Mouse (Mus musculus): Measurements from ENCODE around the gene Ucp2.

Gene Ucp2

DNA sequence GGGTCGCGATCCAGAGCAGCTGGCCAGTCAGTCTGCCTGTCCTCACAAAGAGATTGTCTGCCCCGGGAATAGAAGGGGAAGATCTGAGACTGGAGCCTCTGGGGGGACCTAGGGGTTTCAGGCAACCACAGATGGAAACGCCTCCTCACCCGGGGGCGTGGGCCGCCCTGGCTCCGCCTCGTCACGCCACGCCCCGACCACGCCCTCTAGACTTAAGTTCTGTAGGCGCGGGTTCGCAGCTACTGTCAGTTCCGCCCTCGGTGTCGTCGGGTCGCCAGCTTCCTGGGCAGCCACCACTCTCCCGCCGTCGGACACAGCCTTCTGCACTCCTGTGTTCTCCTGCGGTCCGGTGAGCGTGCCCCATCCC lies at the start of gene Ucp2:
Gene Ucp2, plus strand, starts transcription at position 221 of the 367 bp plus-strand sequence.
- DNase-seq (ENCODE audit: extremely low spot score) = peak; percentile 81

DNA sequence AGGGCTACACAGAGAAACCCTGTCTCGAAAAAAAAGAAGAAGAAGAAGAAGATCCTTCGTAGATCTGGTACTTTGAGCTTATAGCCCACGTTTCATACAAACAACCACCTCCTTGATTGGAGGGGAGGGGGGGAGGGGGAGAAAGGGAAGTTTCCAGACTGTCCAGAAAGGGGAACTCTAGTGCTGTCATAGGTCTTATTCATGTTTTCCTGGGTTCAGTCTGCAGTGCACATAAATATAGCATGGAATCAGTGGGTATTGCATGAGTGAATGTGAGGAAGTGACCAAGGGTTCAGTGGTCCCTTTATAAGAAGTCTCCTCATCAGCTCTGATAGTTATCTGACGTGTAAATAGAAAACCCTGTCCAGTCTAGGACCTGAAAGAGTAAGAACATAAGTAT lies 49.4 kb upstream of the Ucp2 start:
- no peak for DNase-seq (ENCODE audit: extremely low spot score)

DNA sequence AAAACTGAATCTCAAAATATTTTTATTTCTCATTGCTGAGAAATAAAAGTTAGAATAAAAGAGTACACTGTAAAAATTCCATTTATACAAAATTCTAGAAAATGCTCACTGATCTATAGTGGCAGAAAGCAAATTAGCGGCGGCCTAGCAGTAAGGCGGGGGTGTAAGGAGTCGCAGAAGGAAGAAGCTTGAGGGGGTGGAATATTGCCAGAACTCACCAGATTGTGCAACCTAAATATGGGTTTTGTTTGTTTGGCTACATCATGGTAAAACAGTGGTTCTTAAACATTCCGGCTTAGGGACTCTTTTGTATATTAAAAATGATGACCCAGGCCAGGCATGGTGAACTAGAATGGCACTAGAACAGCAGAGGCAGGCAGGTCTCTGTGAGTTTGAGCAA lies 46.9 kb upstream of the Ucp2 start:
- no peak for DNase-seq (ENCODE audit: extremely low spot score)

DNA sequence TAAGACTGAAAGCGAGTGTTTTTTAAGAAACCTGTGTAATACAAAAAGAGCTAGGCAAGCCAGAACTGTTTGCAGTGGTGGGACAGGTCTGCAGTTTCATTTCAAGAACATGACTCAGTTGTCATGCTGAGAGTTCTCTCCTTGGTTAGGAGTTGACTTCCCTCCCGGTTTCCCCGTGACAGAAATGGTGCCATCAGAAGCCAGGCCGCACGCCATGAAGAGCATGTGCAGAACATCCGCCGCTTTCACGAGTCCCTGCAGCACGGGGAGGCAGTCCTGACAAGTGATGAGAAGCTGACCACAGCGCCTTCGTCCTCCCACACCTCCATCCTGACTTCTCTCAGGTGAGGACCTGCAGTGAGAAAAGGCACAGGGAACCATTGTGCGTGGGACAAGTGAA lies 44.6 kb upstream of the Ucp2 start:
- no peak for DNase-seq (ENCODE audit: extremely low spot score)

- DNase-seq (ENCODE audit: extremely low spot score) = no peak
These were observed 44.2 kb upstream of the Ucp2 start for GRCm38 (mm10) chr7:100448985-100449384.

DNA sequence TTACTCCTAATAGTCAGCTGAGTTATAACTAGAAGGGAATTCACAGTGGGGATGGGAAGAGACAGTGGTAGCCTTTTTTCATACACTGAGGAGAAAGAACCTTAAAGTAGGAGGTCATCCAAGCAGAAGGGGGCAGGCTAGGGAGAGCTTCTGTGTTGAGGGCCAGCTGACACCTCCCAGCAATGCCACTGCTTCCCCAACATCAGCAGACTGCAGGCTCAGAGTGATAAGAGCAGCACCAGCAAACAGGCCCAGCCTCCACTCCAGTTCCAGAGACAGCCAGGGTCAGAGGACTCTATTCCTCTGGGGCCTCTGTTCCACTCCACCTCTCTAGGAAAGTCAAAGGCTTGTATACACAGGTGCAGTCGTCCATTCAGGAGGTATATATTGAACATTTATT lies 35.0 kb upstream of the Ucp2 start:
- no peak for DNase-seq (ENCODE audit: extremely low spot score)

- no peak for DNase-seq (ENCODE audit: extremely low spot score)
These were observed 33.3 kb upstream of the Ucp2 start for GRCm38 (mm10) chr7:100459862-100460261.

DNA sequence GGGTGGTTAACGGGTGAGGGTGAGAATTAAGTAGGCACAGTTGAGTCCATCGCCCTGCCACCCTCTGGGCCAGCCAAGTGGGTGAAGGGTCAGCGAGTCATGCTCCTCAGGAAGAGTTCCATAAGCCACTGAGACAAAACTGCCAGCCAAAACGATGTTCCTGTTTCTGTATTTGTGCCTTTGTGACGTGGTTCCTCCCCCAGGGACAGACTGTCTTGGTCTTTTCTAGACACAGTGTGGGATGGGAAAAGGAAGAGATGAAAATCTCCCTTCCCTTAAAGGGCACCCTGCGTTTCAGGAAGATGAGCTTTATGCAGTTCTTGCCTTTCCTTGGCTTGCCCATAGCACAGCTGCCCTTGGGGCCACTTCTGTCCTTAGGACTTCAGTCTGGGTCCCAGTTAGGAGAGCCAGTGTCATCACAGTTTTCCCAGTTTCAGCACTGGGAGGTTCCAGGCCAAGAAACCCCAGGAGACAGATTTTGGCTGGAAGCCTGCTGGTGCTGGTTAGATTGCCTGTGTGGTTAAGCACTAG lies 31.5 kb upstream of the Ucp2 start:
- DNase-seq (ENCODE audit: extremely low spot score) = no peak

- DNase-seq (ENCODE audit: extremely low spot score) = no peak
These were observed 29.9 kb upstream of the Ucp2 start for GRCm38 (mm10) chr7:100463194-100463593.

- DNase-seq (ENCODE audit: extremely low spot score) = no peak
These were observed 29.4 kb upstream of the Ucp2 start for GRCm38 (mm10) chr7:100463757-100464156.

DNA sequence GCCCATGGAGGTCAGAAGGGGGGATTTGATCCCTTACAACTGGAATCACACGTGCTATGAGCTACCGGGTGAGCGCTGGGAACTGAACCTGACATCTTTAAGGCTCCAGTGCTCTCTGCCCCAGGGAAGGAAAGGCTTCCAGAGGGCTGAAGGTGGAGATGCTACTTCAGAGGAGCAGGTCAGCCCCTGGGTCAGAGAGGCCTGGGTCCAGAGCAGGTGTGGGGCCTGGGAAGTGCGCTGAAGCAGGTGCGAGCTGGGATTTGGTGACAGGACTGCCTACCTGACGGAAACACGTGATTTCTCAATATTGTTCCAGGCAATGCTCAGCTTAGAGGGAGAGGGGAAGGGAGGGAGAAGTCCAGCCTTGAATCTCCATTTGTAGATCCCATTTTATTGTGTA lies 28.9 kb upstream of the Ucp2 start:
- no peak for DNase-seq (ENCODE audit: extremely low spot score)

DNA sequence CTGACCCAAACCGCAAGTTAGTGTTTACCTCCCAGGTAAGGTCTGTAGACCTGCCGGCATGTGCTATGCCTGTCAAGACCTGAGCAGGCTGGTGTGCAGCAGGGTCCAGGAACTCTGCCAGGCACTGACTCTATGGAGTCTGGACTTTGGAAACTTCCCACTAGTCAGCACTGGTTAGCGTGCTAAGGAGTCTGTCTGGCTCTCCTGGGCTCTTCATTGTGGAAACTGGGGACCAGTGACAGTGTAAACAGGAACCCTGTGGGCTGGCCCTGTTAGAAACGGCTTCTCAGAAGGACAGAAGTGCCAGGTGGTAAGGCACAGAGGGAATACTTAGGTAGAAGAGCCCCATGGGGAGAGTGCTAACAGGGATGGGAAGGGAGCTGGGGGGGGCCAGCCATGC lies 27.9 kb upstream of the Ucp2 start:
- no peak for DNase-seq (ENCODE audit: extremely low spot score)

DNA sequence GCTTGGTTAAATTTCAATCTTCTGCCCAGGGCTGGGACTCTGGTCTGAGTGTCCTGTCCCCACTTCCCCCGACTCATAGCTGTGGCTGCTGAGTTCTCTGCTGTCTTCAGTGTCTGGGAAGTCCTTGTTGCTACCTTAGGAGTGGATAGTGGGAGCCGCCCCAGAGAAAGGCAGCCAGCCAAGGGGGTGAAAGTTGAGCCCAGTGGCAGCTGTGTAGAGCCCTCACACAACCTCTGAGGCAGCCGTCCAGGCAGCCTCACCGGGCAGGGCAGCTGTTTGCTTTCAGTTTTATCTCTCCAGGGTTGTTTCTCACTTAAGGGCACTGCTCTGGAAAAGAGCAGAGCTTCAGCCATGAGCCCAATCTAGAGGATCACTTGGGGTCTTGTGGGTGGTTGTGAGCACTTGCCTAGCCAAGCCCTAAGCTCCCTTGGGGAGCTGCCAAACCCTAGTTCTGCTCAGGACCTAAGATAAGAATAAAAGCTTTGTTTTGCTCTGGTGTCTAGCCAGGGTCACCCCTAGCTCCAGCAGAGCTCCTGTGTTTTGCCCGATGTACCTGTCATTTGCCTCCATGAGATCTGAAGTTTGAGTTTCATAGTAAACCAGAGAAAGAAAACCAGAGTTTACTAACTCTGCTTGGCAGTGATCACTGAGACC lies 27.4 kb upstream of the Ucp2 start:
- no peak for DNase-seq (ENCODE audit: extremely low spot score)

GRCm38 (mm10) chr7:100466781-100467510 lies 26.2 kb upstream of the Ucp2 start:
- DNase-seq (ENCODE audit: extremely low spot score) = no peak

DNA sequence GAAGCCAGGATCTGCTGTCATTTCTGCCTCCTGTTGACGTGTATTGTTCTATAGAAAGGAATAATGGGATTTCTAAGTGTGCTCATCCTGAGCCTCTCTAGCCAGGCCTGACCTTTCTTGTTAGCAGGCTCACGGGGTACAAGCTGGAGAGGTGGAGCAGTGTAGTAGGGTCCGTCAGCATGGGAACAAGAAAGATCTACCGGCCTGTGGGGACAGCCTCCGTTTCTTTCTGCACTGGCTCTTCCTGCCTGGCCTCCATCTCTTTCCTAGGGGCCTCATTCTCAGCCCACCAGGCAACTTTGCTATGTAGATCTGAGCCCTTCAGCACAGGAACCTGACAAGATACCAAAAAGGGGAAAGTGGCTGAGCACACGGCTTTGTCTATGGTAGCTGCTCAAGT lies 24.4 kb upstream of the Ucp2 start:
- DNase-seq (ENCODE audit: extremely low spot score) = no peak

GRCm38 (mm10) chr7:100469502-100469901 lies 23.6 kb upstream of the Ucp2 start:
- DNase-seq (ENCODE audit: extremely low spot score) = no peak

GRCm38 (mm10) chr7:100470796-100471406 lies 22.2 kb upstream of the Ucp2 start:
- no peak for DNase-seq (ENCODE audit: extremely low spot score)

DNA sequence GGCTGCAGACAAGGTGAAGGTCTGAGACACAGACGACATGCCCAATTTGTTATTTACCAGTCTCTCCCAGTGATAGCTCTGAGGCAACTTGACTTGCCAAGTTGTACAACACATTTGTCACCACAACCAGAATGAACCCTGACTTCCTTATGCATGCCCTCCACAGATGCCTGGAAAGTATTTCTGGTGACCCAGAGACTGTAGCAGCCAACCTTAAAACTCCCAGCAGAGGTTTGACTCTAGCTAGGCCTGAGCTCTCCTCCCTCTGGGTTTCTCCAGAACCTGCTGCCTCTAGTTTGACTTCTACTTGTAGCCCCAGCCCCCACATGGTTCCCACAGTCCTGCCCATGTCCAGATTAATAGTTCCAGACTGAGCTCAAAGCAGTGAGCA lies 21.7 kb upstream of the Ucp2 start:
- DNase-seq (ENCODE audit: extremely low spot score) = no peak

DNA sequence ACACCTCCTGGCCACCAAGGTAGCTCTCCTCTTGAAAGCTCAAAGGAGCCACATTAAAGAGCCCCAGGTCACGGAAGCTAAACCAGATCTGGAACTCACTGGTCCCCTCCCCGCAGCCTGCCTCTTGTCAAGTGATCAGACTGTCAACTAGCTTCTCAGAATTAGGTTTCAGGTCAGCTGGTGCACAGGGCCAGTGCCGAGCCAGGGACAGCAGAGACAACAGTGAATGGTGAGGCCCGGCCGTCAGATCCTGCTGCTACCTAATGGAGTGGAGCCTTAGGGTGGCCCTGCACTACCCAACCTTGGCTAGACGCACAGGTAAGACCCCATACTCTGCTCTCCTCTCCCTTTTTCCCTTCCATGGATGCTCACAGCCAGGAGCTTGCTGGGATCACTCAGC lies 20.4 kb upstream of the Ucp2 start, which contains the start of gene Ucp3:
Gene Ucp3, plus strand, starts transcription at position 214 of the 400 bp plus-strand sequence.
- DNase-seq (ENCODE audit: extremely low spot score) = no peak

DNA sequence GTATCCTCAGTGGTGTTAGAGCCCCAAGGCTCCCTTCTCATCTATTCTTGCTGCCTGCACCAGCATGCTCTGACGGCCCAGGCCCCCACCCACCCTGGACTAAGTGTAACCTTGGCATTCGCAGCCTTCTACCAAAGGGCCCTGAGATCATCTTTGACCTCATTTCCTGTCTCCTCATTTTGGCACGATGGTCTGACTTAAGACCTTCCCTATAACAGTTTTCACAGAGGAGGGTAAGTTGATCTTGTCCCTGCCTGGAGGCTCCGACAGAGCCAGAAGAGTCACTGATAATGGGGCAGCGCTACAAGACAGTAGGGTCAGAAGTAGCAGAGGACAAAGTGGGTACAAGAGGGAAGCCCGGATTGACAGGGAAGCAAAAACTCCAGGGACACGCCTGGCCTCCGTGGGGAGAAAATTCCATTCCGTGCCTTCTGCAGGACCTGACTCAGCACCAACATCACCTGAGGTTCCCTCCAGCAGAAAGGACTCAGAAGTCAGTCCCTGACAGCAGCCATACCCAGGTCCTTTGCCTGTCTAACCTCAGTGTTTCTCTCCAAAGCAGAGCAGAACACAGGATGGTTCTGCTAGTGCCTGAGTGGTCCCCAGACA lies 19.2 kb upstream of the Ucp2 start:
- DNase-seq (ENCODE audit: extremely low spot score) = no peak

DNA sequence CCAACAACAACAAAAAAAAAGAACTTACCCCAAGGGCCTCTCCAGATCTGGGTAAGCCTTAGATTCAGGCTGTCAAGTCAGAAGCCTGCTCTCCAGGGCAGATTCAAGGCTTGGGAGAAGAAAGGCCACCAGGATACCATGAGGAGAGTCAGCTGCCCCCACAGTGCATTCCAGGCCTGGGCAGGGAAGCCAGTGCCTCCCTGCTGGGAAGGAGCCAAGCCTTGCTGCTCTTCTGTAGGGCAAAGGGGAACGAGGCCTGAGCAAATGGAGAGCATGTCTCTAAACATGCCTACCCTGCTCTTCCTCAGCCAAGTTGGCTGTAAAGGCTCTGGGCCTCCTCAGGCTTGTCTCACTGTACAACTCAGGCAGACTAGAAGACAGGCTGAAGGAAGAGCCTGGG lies 18.5 kb upstream of the Ucp2 start:
- no peak for DNase-seq (ENCODE audit: extremely low spot score)

- DNase-seq (ENCODE audit: extremely low spot score) = no peak
These were observed 13.9 kb upstream of the Ucp2 start for GRCm38 (mm10) chr7:100479100-100479822.

All from embryo, embryonic 9.5 days (tissue).